Mouse (Mus musculus) MEL (cell line): ENCODE results near the gene Zfp771. TPM values are rescaled to one million over a fixed set of nuclear protein-coding genes. Genes with fewer than 3 reads are reported as not detected.
A peak's percentile ranks its signal among the peaks of the same experiment; 100 is the strongest.

Experiments
- DNase-seq: peaks from one replicate; pipeline ENCODE4 v3.0.0; 2011; ENCODE audit warnings: low read depth, low spot score
- H3K27ac ChIP-seq: 2 replicates; pipeline ENCODE4 v1.5.1; 2012; ENCODE audit warnings: low read depth, mild to moderate bottlenecking, control low read depth, low read length, moderate library complexity; ENCODE audit not compliant: control insufficient read depth
- H3K27me3 ChIP-seq, 2 experiments: fragments of 150-350 bp in 1 of 2; sonication (generic) in 1 of 2; 2 replicates each; pipeline ENCODE4 v1.6.1; 2012; ENCODE audit warnings: low read length in 2 of 2, mild to moderate bottlenecking in 2 of 2, improper control_type of control experiment in 1 of 2, moderate library complexity in 1 of 2; ENCODE audit not compliant: insufficient read depth in 2 of 2, control insufficient read depth in 1 of 2
- H3K36me3 ChIP-seq, 2 experiments: 2 replicates each; pipeline ENCODE4 v1.6.1; 2012 to 2014; ENCODE audit warnings: low read length in 2 of 2, improper control_type of control experiment in 1 of 2, inconsistent platforms in 1 of 2, mild to moderate bottlenecking in 1 of 2; ENCODE audit not compliant: insufficient read depth in 2 of 2, control insufficient read depth in 1 of 2
- H3K4me1 ChIP-seq, 2 experiments: fragments of 150-350 bp in 1 of 2; sonication (generic) in 1 of 2; 2 replicates each; pipeline ENCODE4 v1.6.1; 2012; ENCODE audit warnings: low read length in 2 of 2, improper control_type of control experiment in 1 of 2, mild to moderate bottlenecking in 1 of 2; ENCODE audit not compliant: insufficient read depth in 2 of 2, control insufficient read depth in 1 of 2
- H3K4me3 ChIP-seq, 2 experiments: fragments of 150-350 bp in 1 of 2; sonication (generic) in 1 of 2; 2 replicates each; pipeline ENCODE4 v1.5.1; 2012; ENCODE audit warnings: low read depth in 2 of 2, low read length in 2 of 2, mild to moderate bottlenecking in 2 of 2, moderate library complexity in 2 of 2, control low read depth in 1 of 2, improper control_type of control experiment in 1 of 2; ENCODE audit not compliant: control insufficient read depth in 1 of 2, insufficient read depth in 1 of 2
- H3K79me2 ChIP-seq: 2 replicates; pipeline ENCODE4 v1.6.1; 2012; ENCODE audit warnings: mild to moderate bottlenecking, low read length, moderate library complexity; ENCODE audit not compliant: control insufficient read depth, poor library complexity, insufficient read depth
- H3K9ac ChIP-seq: 2 replicates; pipeline ENCODE4 v1.6.1; 2012; ENCODE audit warnings: low read depth, mild to moderate bottlenecking, control low read depth, low read length, moderate library complexity; ENCODE audit not compliant: control insufficient read depth, poor library complexity, severe bottlenecking
- H3K9me3 ChIP-seq: fragments of 150-350 bp; sonication (generic); replicated peaks from 2 replicates; pipeline ENCODE4 v1.6.1; 2012; ENCODE audit warnings: mild to moderate bottlenecking, low read length, improper control_type of control experiment, moderate library complexity; ENCODE audit not compliant: insufficient read depth
- CHD1 ChIP-seq: IDR thresholded peaks from 2 replicates; pipeline ENCODE4 v1.6.1; 2012; ENCODE audit warnings: low read depth, mild to moderate bottlenecking, inconsistent platforms, low read length, improper control_type of control experiment
- CTCF ChIP-seq, 3 experiments: IDR thresholded peaks in 2 of 3; conservative IDR thresholded peaks in 1 of 3; 2 replicates each; pipeline ENCODE4 v1.5.1; 2011 to 2012; ENCODE audit warnings: low read length in 3 of 3, low read depth in 2 of 3, mild to moderate bottlenecking in 2 of 3, improper control_type of control experiment in 1 of 3, inconsistent platforms in 1 of 3, mixed read lengths in 1 of 3, moderate library complexity in 1 of 3; ENCODE audit not compliant: control insufficient read depth in 1 of 3, insufficient read depth in 1 of 3, poor library complexity in 1 of 3, severe bottlenecking in 1 of 3
- E2F4 ChIP-seq: IDR thresholded peaks from 2 replicates; pipeline ENCODE4 v1.6.1; 2011; ENCODE audit warnings: low read depth, low read length, improper control_type of control experiment, borderline replicate concordance
- GABPA ChIP-seq: IDR thresholded peaks from 2 replicates; pipeline ENCODE4 v1.6.1; 2012; ENCODE audit warnings: low read depth, mild to moderate bottlenecking, inconsistent platforms, low read length, improper control_type of control experiment, moderate library complexity
- GATA1 ChIP-seq: IDR thresholded peaks from 2 replicates; pipeline ENCODE4 v1.6.1; 2011; ENCODE audit warnings: low read depth, low read length, improper control_type of control experiment
- JUND ChIP-seq: IDR thresholded peaks from 2 replicates; pipeline ENCODE4 v1.6.1; 2011; ENCODE audit warnings: low read depth, mild to moderate bottlenecking, improper control_type of control experiment, low read length
- MAZ ChIP-seq: IDR thresholded peaks from 2 replicates; pipeline ENCODE4 v1.6.1; 2012; ENCODE audit warnings: low read depth, mild to moderate bottlenecking, inconsistent platforms, low read length, improper control_type of control experiment
- RAD21 ChIP-seq: IDR thresholded peaks from 2 replicates; pipeline ENCODE4 v1.6.1; 2011; ENCODE audit warnings: mild to moderate bottlenecking, low read depth, low read length, improper control_type of control experiment
- TAL1 ChIP-seq: IDR thresholded peaks from 2 replicates; pipeline ENCODE4 v1.6.1; 2012; ENCODE audit warnings: mild to moderate bottlenecking, inconsistent platforms, low read length, moderate library complexity, mixed read lengths
- TCF12 ChIP-seq: IDR thresholded peaks from 2 replicates; pipeline ENCODE4 v1.6.1; 2014; ENCODE audit warnings: low read depth, mild to moderate bottlenecking, inconsistent platforms, low read length, improper control_type of control experiment, moderate library complexity
- ZMIZ1 ChIP-seq: IDR thresholded peaks from 2 replicates; pipeline ENCODE4 v1.6.1; 2012; ENCODE audit warnings: low read depth, mild to moderate bottlenecking, inconsistent platforms, low read length, improper control_type of control experiment, moderate library complexity
- ZNF384 ChIP-seq: IDR thresholded peaks from 2 replicates; pipeline ENCODE4 v1.6.1; 2012; ENCODE audit warnings: low read depth, mild to moderate bottlenecking, inconsistent platforms, low read length, improper control_type of control experiment
- polyA plus RNA-seq, 2 experiments: library from polyadenylated mRNA; stranded (reverse) in 1 of 2; unstranded in 1 of 2; fragments of >175 nt in 1 of 2; fragments of >200 nt in 1 of 2; gene quantifications; 2 replicates each; pipeline versions ENCODE4 v1.2.1 to v1.2.4; 2012; ENCODE audit warnings: low replicate concordance in 2 of 2, low read depth in 1 of 2; ENCODE audit not compliant: insufficient read length in 2 of 2, insufficient read depth in 1 of 2, missing spikeins in 1 of 2
- total RNA-seq: library from RNA; depleted of rRNA; stranded (reverse); fragments of 300-350 nt; gene quantifications from 2 replicates; pipeline ENCODE4 v1.2.3, GENCODE M21; 2012

Zfp771 gene
- total and polyA plus RNA-seq, 3 experiments, result 33.4 to 58.3 TPM; not detected in 1

DNA sequence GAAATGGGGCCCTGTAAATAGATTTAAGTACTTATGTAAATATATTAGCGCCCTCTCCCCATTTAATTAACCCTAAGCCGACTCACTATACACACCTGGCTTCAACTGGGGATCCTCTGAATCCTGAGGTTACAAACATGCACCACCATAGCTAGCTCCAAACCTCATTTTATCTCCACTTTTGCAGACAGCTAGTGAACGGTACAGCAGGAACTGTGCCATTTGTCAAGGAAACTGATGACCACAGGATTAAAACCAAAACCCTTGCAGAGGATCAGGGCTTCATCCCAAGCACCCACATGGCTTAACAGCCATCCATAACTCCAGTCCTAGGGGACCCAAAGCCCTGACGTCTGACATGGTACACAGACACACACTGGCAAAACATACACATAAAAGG, 10.9 kb downstream of the Zfp771 start:
- Histone ChIP-seq H3K9ac (peak overlapping the region; percentile 73), H3K36me3 (peaks cover 3 to 25% of the 10 kb centered on the region in 2 experiments), H3K27ac (peak overlapping the region; percentile 78), H3K79me2 (peaks cover 6% of the 10 kb centered on the region), H3K9me3 (no peaks in the 10 kb centered on the region), H3K27me3 (no peaks in the 10 kb centered on the region), H3K4me3 (no peak overlapping the region), H3K4me1 (peaks cover 12 to 22% of the 10 kb centered on the region in 2 experiments)
- TF ChIP-seq MAZ, result no peak
- TF ChIP-seq TCF12, result peak; percentile 38; the same call in 1 of the 2 replicates
- TF ChIP-seq TAL1, result peak; percentile 54
- no peak for TF ChIP-seq RAD21
- peak; percentile 48 for DNase-seq

GRCm38 (mm10) chr7:127255965-127256364, 11.9 kb downstream of the Zfp771 start:
- Histone ChIP-seq H3K36me3 (peaks cover 0 to 25% of the 10 kb centered on the region in 2 experiments), H3K4me3 (no peak overlapping the region), H3K9ac (no peak overlapping the region), H3K79me2 (peaks cover 11% of the 10 kb centered on the region), H3K9me3 (no peaks in the 10 kb centered on the region), H3K27ac (no peak overlapping the region), H3K27me3 (no peaks in the 10 kb centered on the region), H3K4me1 (peaks cover 12 to 22% of the 10 kb centered on the region in 2 experiments)
- TF ChIP-seq JUND, result no peak
- peak; percentile 58 for TF ChIP-seq GATA1
- TF ChIP-seq ZNF384, result peak; percentile 97
- peak; percentile 47 for DNase-seq

DNA sequence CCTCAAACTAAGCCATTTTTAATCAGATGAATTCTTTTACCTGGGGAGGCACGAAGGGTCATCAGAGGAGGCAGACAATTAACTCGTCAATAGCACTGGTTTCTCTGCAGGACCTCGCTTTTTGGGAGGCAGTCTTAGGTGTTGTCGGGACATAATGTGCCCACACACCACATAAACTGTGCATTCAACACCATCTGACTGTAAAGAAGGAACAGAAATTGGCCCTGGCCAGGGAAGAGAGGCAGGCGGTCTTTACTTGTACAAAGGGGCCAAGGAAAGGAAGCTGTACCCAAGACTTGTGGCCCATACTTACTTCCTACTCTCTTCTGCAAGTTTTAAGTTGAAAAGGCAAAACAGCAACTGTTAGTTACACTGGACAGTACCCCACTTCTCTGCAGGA, 12.4 kb downstream of the Zfp771 start:
- TF ChIP-seq CTCF (IDR thresholded peaks at IDR 0.05 in 2 of 3, conservative IDR thresholded peaks at IDR 0.05 in 1 of 3; ENCODE audit: control insufficient read depth in 1 of 3, insufficient read depth in 1 of 3, low read depth in 2 of 3, low read length in 3 of 3, poor library complexity in 1 of 3, severe bottlenecking in 1 of 3) (no peak), E2F4 (no peak), CHD1 (no peak), GABPA (no peak), ZMIZ1 (0 out of 2 replicates have a peak, but pooled peaks have one; percentile 34)
- peaks cover 0 to 27% of the 10 kb centered on the region in 2 experiments for H3K36me3 ChIP-seq
- H3K79me2 ChIP-seq, result peaks cover 11% of the 10 kb centered on the region
- H3K27ac ChIP-seq, result no peak overlapping the region
- no peak overlapping the region for H3K9ac ChIP-seq
- H3K4me3 ChIP-seq, result no peak overlapping the region
- no peaks in the 10 kb centered on the region for H3K9me3 ChIP-seq
- H3K27me3 ChIP-seq, result no peaks in the 10 kb centered on the region
- H3K4me1 ChIP-seq, result peaks cover 15 to 26% of the 10 kb centered on the region in 2 experiments
- DNase-seq, result no peak
